Mouse (Mus musculus) B cell, adult 2 months (primary cell): ENCODE results near the gene Gm21992.

Experiments
- DNase-seq, 2 experiments: peaks; one replicate each; pipeline ENCODE4 v3.0.0; 2022

The Gm21992 gene

DNA sequence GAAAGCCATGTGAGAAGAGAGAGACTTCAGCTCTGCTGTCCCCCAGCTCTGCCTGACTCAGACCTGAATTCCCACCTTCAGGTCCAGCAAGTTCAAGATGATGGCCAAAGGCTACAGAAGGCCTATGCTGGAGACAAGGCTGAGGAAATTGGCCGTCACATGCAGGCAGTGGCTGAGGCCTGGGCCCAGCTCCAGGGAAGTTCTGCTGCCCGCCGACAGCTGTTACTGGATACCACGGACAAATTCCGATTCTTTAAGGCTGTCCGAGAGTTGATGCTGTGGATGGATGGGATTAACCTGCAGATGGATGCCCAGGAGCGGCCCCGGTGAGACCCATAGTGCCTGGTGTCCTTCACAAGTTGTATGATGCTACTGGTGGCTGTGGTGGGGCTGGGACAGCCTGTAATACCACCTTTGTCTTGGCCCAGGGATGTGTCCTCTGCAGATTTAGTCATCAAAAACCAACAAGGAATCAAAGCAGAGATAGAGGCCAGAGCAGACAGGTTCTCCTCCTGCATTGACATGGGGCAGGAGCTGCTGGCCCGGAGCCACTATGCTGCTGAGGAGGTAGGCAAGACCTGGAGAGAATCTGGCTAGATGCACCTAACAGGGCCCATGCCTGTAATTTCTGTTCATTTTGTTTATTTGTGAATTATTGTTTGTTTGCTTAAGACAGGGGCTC lies 63.6 kb downstream of the Gm21992 start:
- no peak for DNase-seq

DNA sequence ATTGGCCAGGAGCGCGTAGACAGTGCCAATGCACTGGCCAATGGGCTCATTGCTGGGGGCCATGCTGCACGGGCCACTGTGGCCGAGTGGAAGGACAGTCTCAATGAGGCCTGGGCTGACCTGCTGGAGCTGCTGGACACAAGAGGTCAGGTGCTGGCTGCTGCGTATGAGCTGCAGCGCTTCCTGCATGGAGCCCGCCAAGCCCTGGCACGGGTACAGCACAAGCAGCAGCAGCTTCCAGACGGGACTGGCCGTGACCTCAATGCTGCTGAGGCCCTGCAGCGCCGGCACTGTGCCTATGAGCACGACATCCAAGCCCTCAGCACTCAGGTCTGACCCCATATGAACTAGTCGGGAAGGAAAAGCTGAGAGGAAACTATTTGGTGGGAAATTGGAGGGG lies 64.8 kb downstream of the Gm21992 start:
- DNase-seq: no peak

DNA sequence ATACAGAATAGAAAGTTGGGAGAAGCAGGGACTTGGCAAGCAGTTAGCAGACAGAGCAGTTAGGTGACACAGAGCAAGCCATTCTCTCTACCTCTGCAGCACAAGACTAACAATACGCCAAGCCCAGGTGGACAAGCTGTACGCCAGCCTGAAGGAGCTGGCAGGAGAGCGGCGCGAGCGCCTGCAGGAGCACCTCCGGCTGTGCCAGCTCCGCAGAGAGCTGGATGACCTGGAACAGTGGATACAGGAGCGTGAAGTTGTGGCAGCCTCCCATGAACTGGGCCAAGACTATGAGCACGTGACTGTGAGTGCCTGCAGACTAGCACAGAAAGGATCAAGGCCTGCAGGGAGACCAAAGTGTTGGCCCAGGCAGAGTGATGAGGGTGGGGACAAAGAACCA lies 65.7 kb downstream of the Gm21992 start:
- no peak for DNase-seq

DNA sequence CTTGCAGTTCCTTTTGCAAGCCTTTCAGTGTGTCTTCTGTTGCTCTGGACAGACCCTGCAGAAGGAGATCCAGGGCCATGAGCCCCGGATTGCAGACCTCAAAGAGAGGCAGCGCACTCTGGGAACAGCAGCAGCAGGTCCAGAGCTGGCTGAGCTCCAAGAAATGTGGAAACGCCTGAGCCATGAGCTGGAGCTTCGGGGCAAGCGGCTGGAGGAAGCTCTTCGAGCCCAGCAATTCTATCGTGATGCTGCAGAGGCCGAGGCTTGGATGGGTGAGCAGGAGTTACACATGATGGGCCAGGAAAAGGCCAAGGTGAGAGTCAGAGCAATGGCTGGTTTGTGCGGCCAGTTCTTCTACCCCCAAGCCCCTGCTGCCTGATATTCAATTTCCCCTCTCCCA lies 66.4 kb downstream of the Gm21992 start:
- no peak for DNase-seq

DNA sequence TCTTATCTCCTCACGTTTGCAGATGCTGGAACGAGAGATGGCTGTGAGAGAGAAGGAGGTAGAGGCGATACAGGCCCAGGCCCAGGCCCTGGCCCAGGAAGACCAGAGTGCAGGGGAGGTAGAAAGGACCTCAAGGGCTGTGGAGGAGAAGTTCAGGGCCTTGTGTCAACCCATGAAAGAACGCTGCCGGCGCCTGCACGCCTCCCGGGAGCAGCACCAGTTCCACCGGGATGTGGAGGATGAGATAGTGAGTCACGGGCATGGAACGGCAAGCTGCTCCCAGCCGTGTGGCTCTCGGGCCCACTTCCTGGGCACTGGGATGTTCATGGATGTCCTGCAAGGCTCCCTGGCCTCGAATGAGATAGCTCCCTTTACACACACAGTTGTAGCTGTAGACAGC lies 67.4 kb downstream of the Gm21992 start:
- DNase-seq: no peak

DNA sequence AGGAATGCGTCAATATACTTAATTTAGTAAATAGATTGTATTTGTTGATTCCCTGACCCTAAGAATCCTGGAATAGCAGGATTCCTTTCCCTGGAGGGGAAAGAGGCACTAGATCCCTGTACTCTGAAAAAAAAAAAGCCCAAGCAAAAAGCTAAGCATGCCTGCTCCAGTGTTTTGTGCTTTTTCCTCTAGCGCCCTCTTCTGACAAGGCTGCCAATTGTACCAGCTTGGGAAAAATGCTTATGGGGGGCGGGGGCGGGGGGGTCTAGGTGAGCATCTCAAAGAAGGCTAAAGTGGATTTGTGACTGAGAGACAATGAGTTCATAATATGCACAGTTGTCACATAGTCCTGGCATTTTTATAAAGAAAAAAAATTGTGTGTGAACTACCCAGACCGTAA lies 67.9 kb downstream of the Gm21992 start:
- peak; percentile 13 to 16 for DNase-seq

DNA sequence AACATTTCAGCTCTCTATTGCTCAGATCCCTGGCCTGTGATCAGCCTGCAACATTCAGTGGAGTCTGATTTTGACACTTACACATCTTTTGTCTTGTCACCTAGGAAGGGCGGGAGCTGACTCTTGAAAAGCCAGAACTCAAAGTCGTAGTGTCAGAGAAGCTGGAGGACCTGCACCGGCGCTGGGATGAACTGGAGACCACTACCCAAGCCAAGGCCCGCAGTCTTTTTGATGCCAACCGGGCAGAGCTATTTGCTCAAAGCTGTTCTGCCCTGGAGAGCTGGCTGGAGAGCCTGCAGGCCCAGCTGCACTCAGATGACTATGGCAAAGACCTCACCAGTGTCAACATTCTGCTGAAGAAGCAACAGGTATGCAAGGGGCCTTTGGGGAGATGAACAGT lies 69.2 kb downstream of the Gm21992 start:
- no peak for DNase-seq

DNA sequence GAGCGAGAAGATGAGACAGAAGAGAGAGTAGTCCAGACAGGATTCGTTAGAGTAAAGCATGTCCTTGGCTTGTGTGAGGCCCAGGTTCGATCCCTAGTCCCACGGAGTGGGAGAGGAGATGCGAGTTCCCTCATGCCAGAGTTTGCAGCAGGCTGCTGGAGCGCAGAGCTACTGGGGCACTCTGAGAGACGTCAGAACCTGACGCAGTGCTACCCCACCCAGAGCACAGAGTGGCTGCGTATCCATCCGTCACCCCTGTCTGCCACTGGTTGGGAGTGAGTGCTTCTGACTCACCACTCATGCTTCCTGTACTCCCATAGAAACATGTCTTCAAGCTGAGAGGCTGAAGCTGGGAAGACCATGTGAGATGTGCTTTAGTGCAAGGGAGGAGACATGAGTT lies 69.9 kb downstream of the Gm21992 start:
- DNase-seq: no peak

DNA sequence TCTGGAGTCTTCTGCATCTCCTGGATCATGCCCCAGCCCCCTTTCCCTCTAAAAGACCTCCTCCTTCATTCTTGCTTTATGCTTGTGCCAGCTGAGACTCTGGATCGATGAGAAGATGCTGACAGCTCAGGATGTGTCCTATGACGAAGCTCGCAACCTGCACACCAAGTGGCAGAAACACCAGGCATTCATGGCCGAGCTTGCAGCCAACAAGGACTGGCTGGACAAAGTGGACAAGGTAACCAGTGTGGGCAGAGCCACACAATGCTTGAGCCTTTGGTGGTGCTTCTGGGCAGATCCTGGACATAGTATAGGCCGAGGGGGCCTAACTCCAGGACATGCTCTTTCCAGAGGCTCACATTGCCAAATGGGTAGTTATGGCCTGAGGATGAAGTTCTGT lies 71.7 kb downstream of the Gm21992 start:
- DNase-seq: no peak

DNA sequence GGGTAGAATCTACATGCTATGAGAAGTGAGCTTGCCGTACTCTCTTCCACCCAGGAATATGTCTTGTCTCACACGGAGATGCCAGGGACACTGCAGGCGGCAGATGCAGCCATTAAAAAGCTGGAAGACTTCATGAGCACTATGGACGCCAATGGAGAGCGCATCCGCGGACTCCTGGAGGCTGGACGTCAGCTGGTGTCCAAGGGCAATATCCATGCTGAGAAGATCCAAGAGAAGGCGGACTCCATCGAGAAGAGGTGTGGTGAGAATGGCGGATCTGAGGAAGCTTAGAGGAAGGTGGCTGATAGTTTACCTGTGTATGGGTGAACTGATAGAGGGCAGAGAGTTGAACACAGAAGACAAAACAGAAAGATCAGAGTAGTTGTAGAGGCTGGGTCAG lies 72.4 kb downstream of the Gm21992 start:
- DNase-seq: no peak

DNA sequence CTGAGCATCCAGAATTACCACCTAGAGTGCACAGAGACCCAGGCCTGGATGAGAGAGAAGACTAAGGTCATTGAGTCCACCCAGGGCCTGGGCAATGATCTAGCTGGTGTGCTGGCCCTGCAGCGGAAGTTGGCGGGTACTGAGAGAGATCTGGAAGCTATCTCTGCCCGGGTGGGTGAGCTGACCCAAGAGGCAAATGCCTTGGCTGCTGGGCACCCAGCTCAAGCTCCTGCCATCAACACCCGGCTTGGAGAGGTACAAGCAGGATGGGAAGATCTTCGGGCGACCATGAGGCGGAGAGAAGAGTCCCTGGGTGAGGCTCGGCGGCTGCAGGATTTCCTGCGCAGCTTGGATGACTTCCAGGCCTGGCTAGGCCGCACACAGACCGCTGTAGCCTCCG lies 73.5 kb downstream of the Gm21992 start:
- DNase-seq: no peak

DNA sequence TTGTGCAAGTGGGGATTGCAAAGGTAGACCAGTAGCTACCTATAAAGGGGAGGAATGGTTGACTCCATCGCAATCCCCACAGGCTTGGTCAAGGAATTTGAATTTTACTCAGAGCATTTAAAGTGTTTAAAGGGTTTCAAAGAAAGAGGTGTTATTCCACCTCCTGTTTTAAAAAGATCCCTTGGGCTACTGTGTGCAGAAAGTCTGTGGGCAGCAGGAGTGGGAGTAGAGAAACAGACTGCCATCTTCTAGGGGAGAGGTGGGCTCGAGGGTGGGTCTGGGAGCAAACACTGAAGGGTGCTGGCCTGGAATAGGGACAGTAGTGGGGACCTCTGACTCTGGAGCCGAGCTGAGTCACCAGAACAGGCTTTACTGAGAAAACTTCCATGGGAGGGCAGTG lies 78.4 kb downstream of the Gm21992 start:
- no peak for DNase-seq

DNA sequence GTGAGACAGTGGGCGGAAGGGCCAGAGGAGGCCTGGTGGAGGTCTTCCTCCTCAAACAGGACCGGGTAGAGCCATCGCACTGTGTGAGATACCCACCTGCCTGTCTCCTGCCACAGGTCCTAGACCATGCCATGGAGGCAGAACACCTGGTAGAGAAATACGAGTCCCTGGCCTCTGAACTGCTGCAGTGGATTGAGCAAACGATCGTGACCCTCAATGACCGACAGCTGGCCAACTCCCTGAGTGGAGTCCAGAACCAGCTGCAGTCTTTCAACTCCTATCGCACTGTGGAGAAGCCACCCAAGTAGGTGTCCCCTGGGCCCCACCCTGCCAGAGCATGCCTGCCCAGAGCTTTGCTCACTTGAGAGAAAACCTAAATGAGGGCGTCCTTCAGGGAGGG lies 82.2 kb downstream of the Gm21992 start:
- DNase-seq: no peak

DNA sequence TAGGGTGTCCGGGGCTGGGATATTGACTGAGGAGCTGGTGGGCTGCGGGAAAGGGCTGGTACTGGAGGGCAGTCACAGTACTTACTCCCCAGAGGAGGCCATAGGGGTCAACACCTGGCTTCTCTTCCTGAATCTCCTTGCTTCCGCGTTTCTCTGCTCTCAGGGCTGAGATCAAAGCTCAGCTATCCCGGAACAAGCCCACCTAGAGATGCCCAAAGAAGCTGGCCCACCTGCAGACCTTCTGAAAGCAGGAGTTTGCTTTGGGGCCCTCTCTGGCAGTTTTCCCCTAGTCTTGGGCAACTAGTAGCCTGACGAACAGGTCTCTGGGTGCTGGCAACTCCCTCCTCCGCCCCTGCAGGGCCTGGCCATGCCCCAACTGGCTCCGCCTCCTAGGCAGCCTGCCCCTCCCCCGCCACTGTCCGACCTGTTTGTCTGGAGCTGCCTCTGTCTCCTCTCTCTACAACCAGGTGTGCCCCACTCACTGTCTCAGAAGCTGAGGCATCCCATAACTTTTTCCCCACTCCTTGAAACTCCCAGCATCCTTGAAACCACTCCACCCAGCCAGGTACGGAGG lies 90.7 kb downstream of the Gm21992 start:
- DNase-seq: no peak

DNA sequence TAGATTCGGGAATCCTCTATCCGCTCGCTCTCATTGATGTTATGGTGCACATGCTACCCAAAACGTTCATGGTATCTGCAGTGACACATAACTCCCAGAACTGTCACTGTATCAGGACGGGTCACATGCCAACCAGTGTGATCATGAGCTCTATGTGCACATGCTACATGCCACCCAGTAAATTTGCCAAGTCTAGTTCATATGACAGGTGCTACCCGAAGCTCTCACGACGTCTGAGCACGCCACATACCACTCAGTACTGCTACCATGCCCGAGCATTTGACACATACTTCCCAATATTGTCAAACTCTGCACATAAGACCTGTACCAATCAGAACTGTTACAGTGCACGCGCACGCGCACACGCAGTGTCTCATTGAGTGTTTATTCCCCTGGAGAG lies 91.3 kb downstream of the Gm21992 start:
- DNase-seq: no peak

DNA sequence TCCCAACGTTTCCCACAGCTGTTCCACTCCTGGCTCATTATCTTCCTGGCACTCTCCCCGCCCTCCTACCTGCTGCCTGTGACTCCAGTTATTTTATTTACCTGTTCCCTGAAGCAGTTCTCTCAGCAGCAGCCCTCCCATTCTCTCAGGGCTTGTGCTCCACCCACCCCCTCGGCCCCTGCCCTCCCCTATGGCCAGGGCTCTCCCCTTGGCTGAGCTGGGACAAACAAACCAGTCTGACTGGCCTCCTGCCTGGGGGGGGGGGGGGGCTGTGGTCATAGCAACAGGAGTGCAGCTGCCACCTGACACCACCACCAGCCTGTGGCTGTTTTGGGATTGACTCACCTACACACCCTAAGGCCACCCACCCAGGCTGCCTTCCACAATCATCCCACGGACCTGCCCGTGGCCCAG lies 92.1 kb downstream of the Gm21992 start:
- no peak for DNase-seq

DNA sequence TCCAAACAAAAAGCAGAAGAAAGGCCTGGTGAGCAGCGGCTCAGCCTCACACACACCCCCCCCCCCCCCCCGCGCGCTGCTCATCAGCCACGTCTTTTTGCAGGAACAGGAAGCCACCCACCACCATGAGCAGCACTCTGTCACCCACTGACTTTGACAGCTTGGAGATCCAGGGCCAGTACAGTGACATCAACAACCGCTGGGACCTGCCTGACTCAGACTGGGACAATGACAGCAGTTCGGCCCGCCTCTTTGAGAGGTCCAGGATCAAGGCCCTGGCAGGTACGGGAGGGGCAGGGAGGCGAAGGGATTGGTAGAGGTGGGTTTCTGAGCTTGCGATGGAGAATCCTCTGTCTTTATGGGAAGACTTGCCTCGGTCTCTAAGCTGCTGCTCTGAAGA lies 92.7 kb downstream of the Gm21992 start:
- no peak for DNase-seq

DNA sequence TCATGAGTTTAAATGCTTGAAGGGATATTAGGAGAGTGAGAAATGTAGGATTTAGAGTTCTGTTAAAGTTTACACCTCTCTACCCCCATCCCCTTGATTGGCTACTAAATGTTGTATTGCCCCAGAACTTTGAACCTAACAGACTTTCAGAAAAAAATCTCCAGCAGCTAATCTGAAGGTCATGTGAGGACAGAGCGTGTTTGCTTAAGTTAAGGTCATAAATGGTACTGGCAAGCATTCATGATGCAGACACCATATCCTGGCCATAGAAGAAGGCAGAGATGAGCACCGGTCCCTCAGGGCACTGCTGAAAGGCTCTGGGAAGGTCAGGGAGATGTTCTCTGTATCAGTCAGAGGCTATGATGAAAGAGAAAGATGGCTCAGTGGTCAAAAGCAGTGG lies 94.1 kb downstream of the Gm21992 start:
- no peak for DNase-seq

DNA sequence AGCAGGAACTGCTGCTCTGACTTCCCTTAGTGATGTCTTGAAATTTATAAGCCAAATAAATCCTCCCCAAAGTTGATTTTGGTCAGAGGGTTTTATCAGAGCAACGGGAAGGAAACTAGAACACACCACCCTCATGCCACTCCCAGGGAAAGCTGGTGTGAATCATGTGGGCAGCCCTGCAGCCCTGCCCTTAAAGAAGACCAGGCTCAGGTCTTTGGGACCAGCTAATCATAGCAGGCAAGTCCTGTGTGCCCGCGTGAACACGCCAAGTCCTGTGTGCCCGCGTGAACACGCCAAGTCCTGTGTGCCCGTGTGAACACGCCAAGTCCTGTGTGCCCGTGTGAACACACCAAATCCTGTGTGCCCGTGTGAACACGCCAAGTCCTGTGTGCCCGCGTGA lies 94.7 kb downstream of the Gm21992 start:
- no peak for DNase-seq

DNA sequence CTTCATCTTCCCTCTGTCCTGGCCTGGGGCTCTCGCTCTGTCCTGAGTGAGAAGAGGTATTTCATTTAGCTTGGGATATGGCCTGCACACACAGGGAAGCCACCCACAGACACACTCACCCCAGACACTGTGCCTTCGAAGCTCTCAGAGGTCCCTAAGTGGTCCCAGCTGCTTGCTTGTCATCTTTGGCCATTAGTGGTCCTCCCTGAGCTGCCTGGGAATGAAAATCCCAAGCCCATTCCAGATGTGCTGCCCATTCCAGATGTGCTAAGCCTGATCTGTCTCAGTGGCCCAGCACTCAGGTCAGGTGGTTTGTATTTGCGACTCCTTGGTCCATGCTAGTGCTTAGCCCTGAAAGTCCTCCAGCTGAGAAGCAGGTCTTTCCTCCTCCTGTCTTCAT lies 97.5 kb downstream of the Gm21992 start:
- no peak for DNase-seq

DNA sequence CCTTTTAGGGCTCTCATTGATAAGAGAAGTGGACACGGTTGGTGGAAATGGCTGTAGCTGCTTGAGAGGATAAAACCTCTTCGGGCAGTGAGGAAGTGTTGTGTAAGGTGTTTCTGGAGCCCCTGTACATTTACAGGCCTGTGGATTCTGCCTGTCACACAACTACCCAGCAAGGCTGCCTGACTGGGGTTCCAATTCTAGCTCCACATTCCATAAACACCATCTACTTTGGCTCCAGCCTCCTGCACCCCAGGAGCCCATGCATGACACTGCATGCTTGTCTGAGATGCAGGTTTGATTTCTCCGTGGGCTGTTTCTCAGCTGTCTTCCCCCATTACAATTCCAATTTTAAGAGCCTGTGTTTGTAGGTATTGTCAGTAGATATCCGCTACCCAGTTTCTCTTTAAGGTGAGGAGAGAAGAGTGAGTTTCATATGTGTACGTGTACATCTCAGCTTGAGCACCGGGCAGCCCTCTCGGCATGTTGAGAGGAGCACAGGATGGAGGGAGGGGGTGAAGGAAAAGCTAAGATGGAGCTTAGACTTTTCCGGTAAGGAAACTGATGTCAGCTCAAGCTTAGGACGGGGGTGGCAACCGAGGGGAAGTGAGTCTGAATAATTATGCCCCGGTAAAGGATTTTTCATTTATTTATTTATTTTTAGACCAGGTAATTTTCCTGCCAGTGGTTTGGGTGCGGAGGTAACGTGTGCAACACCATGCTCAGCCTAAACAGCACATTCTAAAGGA lies 98.5 kb downstream of the Gm21992 start:
- DNase-seq: no peak

DNA sequence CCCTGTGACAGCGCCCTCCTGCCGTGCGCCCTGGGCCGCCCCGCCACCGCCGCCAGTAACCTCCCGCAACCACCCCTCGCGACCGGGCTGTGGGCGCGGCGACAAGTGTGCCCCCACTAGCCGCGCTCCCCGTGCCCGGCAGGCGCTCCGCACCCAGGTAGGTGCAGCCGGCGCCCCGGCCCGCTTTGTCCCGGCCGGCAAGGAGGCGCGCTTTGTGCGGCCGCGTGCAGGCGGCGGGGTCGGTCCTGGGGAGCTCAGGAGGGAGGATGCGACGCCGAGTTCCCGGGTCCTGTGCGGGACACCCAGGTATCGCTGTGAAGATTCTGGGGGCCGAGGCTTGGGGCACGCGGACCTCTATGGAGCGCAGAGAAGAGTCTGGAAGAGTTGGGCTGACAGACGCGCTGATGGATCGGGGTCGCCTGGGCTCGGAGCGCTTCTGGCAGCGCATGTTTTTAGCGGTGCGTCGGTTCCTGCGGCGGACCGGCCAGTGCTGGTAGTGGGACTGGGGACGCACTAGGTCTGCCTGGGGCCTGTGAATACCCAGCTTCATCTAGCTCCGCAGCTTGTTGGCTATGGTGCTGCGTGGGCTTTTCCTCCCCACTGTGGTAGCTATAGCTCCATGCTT lies 99.1 kb downstream of the Gm21992 start:
- no peak for DNase-seq

DNA sequence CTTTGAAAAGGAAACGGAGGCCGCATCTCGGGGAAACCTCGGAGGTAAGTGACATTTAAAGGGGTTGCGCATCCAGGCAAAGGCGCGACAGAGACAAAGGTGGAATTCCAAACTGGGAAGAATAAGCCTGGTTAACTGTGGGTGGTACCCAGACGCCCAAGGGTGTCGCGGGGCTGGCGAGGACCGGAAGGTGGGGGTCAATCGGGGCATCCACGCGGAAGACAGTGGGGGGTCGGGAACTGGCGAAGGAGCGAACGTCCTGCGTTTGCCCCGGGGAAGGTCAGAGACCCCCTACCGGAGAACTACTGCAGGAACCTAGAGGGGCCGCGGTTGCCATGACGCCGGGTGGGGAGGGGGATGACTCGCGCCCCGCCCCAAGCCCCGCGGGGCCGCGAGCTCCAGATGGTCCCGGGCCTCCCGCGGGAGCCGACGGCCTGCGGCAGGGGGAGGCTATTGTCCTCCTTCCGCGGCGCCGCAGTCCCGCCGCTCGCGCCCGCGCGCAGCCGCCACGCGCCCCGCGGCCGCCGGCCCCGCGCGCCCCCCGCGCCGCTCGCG lies 99.7 kb downstream of the Gm21992 start:
- no peak for DNase-seq

DNA sequence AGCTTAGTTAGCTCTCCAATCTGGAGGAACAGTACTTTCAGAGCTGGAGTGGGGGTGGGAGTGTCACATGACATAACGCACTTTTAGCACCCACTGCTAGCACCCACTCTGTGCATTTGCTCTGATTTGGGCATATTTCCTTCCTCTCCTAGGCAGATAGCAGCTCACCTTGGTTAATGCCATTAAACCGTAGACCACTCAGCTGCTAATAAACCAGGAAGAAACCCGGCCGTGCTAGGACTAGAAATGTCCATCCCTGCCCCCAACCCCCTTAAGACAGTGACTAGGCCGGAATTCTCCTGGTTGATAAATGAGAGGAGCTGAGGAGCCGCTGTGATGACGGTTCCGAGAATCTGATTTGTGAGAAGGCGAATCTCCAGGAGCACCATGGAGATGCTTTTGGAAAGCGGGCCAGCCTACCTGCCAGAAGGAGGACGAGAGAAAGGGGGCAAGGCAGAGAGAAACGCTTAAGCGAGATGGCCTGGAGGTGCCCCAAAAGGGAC lies 100.3 kb downstream of the Gm21992 start, which contains the start of gene Sptbn2:
Gene Sptbn2, plus strand, starts transcription at position 70 of the 503 bp plus-strand sequence.
- no peak for DNase-seq
